Mouse (Mus musculus) ovary, postnatal 10 days (tissue): ENCODE results near the gene Atp5g1.

ENCODE experiments used
- DNase-seq: peaks from one replicate; pipeline ENCODE4 v3.0.0; 2022; ENCODE audit warnings: low spot score

Atp5g1 gene

GRCm38 (mm10) chr11:96028130-96028529 lies 47.3 kb downstream of the Atp5g1 start:
- DNase-seq: no peak

GRCm38 (mm10) chr11:96020622-96021021 lies 54.8 kb downstream of the Atp5g1 start:
- DNase-seq: no peak
